Comparison of ENCODE assay signal across 8 mouse cellular contexts in genomic region chr19:10060783-10061590, GRCm38 (mm10). TPM values are rescaled to one million over a fixed set of nuclear protein-coding genes. Genes with fewer than 3 reads are reported as not detected.
DNase-seq lines count a peak whose midpoint lies in the region; ATAC-seq and TF ChIP-seq lines count a peak whose summit lies in the region.

No protein-coding gene starts in this region.

- no peak overlapping the region for H3K9ac ChIP-seq in heart, embryonic 15.5 days
- peak overlapping the region; percentile 36 for H3K9ac ChIP-seq in liver, adult 2 months (ENCODE audit: low read depth, low read length)
- H3K9ac ChIP-seq in neural tube, embryonic 15.5 days (replicated peaks) = no peak overlapping the region

- no peak for ATAC-seq in heart, embryonic 15.5 days (replicated peaks; ENCODE audit: insufficient number of reproducible peaks, insufficient read depth, low FRiP score, low read depth)
- ATAC-seq in erythroblast, adult 5-6 weeks (replicated peaks; ENCODE audit: low FRiP score, poor library complexity, severe bottlenecking) = 0 out of 2 replicates have a peak, but pooled peaks have one; percentile 21
- ATAC-seq in neural tube, embryonic 15.5 days (ENCODE audit: low FRiP score) = no peak
- no peak for ATAC-seq in inflammation-experienced regulatory T-cells, adult 6 months

- H3K4me1 ChIP-seq in heart, embryonic 15.5 days (replicated peaks) = peaks cover 20% of the 10 kb centered on the region
- peaks cover 73% of the 10 kb centered on the region for H3K4me1 ChIP-seq in liver, adult 2 months (ENCODE audit: control insufficient read depth, insufficient read depth, low read length)
- H3K4me1 ChIP-seq in neural tube, embryonic 15.5 days = peaks cover 7% of the 10 kb centered on the region; the same call in 1 of the 2 replicates

- peak overlapping the region; percentile 38; the same call in 1 of the 2 replicates for H3K27ac ChIP-seq in heart, embryonic 15.5 days
- peak overlapping the region; percentile 63 for H3K27ac ChIP-seq in liver, adult 2 months (replicated peaks; ENCODE audit: insufficient read depth, low read depth, low read length)
- 0 out of 2 replicates have a peak overlapping the region, but pooled peaks have one; percentile 24 for H3K27ac ChIP-seq in neural tube, embryonic 15.5 days (replicated peaks)

- no peak overlapping the region for H3K4me2 ChIP-seq in heart, embryonic 15.5 days
- no peak overlapping the region for H3K4me2 ChIP-seq in neural tube, embryonic 15.5 days

- H3K36me3 ChIP-seq in heart, embryonic 15.5 days = peaks cover 42% of the 10 kb centered on the region
- peaks cover 45% of the 10 kb centered on the region for H3K36me3 ChIP-seq in liver, adult 2 months (ENCODE audit: control insufficient read depth, insufficient read depth, low read length)
- H3K36me3 ChIP-seq in neural tube, embryonic 15.5 days = peaks cover 68% of the 10 kb centered on the region

- no peak for TF ChIP-seq POLR2A in liver, adult 2 months (IDR thresholded peaks at IDR 0.05; ENCODE audit: extremely low read depth, insufficient read depth, low read length)

- intact Hi-C loops in heart, postnatal 10 days (cut with DNase I) = no loop called here

- no peaks in the 10 kb centered on the region for H3K79me2 ChIP-seq in liver, adult 2 months (ENCODE audit: control insufficient read depth, insufficient read depth, low read length)

- H3K9me3 ChIP-seq in heart, embryonic 15.5 days (replicated peaks) = no peaks in the 10 kb centered on the region
- no peaks in the 10 kb centered on the region for H3K9me3 ChIP-seq in neural tube, embryonic 15.5 days (replicated peaks)

- TF ChIP-seq CTCF in liver, adult 2 months (IDR thresholded peaks at IDR 0.05; ENCODE audit: low read depth, low read length) = no peak

- DNase-seq in heart, postnatal 10 days = no peak
- peak; percentile 72 for DNase-seq in liver, adult 2 months (ENCODE audit: extremely low read depth, low read depth, low spot score)
- DNase-seq in thymus, postnatal 36 days = no peak
- no peak for DNase-seq in MN1 (ENCODE audit: low spot score)

- H3K27me3 ChIP-seq in heart, embryonic 15.5 days = no peaks in the 10 kb centered on the region
- H3K27me3 ChIP-seq in liver, adult 2 months (ENCODE audit: control insufficient read depth, insufficient read depth, low read length) = no peaks in the 10 kb centered on the region
- no peaks in the 10 kb centered on the region for H3K27me3 ChIP-seq in neural tube, embryonic 15.5 days (replicated peaks)

- whole genome bisulfite sequencing in heart, embryonic 15.5 days = 50% methylated on average over 8 of the region's 8 CpGs
- 15% methylated on average over 8 of the region's 8 CpGs for WGBS in liver, adult 2 months
- 52% methylated on average over 8 of the region's 8 CpGs for WGBS in neural tube, embryonic 15.5 days

- no peak overlapping the region for H3K4me3 ChIP-seq in heart, embryonic 15.5 days
- H3K4me3 ChIP-seq in liver, adult 2 months (ENCODE audit: insufficient read depth, low read depth, low read length) = no peak overlapping the region
- no peak overlapping the region for H3K4me3 ChIP-seq in neural tube, embryonic 15.5 days (replicated peaks)

RNA-seq across cellular contexts. Expression of gene Fads3, which starts 19.6 kb away (rescaled TPM):
- 39.4 and 43.9 TPM in 2 replicates for polyA plus RNA-seq in heart, embryonic 15.5 days (2015; fragmentation: Nextera tagmentation; extraction: Ambion mirVana)
- total RNA-seq in heart, postnatal 10 days (2021) = 10 to 100 TPM; 39.7 to 45.5 TPM
- 1.7 and 12.1 TPM in 2 replicates for total RNA-seq in erythroblast, adult 5-6 weeks (2015; ENCODE audit: low replicate concordance)
- total RNA-seq in erythroblast, adult 5-6 weeks (2017; ENCODE audit: low replicate concordance) = 9.3 and 18.5 TPM in 2 replicates
- total RNA-seq in liver, adult 2 months (2014; rRNA removed) = 1.4 and 2.8 TPM in 2 replicates
- 4.8 TPM in 2 replicates for polyA plus RNA-seq in liver, adult 2 months (2012; rRNA removed)
- polyA plus RNA-seq in neural tube, embryonic 15.5 days (2015; fragmentation: Nextera tagmentation; extraction: Ambion mirVana) = 30.3 and 32.3 TPM in 2 replicates
- not detected for polyA plus RNA-seq in inflammation-experienced regulatory T-cells, adult 6 months (2017; shearing (Covaris generic))

RNA-seq across cellular contexts. Expression of gene Fads2, which starts 40.6 kb away (rescaled TPM):
- polyA plus RNA-seq in heart, embryonic 15.5 days (2015; fragmentation: Nextera tagmentation; extraction: Ambion mirVana) = 29.3 and 48.4 TPM in 2 replicates
- 10 to 100 TPM; 11.3 to 14.4 TPM for total RNA-seq in heart, postnatal 10 days (2021)
- total RNA-seq in erythroblast, adult 5-6 weeks (2015; ENCODE audit: low replicate concordance) = 5.2 and 9.0 TPM in 2 replicates
- total RNA-seq in erythroblast, adult 5-6 weeks (2017; ENCODE audit: low replicate concordance) = 4.6 and 5.8 TPM in 2 replicates
- 284 and 293 TPM in 2 replicates for total RNA-seq in liver, adult 2 months (2014; rRNA removed)
- 586 and 618 TPM in 2 replicates for polyA plus RNA-seq in liver, adult 2 months (2012; rRNA removed)
- 163 and 165 TPM in 2 replicates for polyA plus RNA-seq in neural tube, embryonic 15.5 days (2015; fragmentation: Nextera tagmentation; extraction: Ambion mirVana)
- polyA plus RNA-seq in inflammation-experienced regulatory T-cells, adult 6 months (2017; shearing (Covaris generic)) = under 1 TPM in 1 of 3 experiments, not detected in 2; 0.15 TPM

RNA-seq across cellular contexts. Expression of gene Rab3il1, which starts 59.5 kb away (rescaled TPM):
- polyA plus RNA-seq in heart, embryonic 15.5 days (2015; fragmentation: Nextera tagmentation; extraction: Ambion mirVana) = 21.8 and 30.0 TPM in 2 replicates
- total RNA-seq in heart, postnatal 10 days (2021) = 10 to 100 TPM; 10.4 to 12.1 TPM
- total RNA-seq in erythroblast, adult 5-6 weeks (2015; ENCODE audit: low replicate concordance) = 263 and 307 TPM in 2 replicates
- 530 and 535 TPM in 2 replicates for total RNA-seq in erythroblast, adult 5-6 weeks (2017; ENCODE audit: low replicate concordance)
- total RNA-seq in liver, adult 2 months (2014; rRNA removed) = 3.1 and 4.0 TPM in 2 replicates
- 3.1 and 3.8 TPM in 2 replicates for polyA plus RNA-seq in liver, adult 2 months (2012; rRNA removed)
- polyA plus RNA-seq in neural tube, embryonic 15.5 days (2015; fragmentation: Nextera tagmentation; extraction: Ambion mirVana) = 21.4 and 22.5 TPM in 2 replicates
- not detected for polyA plus RNA-seq in inflammation-experienced regulatory T-cells, adult 6 months (2017; shearing (Covaris generic))

RNA-seq across cellular contexts. Expression of gene Best1, which starts 59.6 kb away (rescaled TPM):
- polyA plus RNA-seq in heart, embryonic 15.5 days (2015; fragmentation: Nextera tagmentation; extraction: Ambion mirVana) = 0.19 and 0.25 TPM in 2 replicates
- total RNA-seq in heart, postnatal 10 days (2021) = under 1 TPM; 0.20 to 0.36 TPM
- total RNA-seq in erythroblast, adult 5-6 weeks (2015; ENCODE audit: low replicate concordance) = not detected in 2 replicates
- total RNA-seq in erythroblast, adult 5-6 weeks (2017; ENCODE audit: low replicate concordance) = not detected in 2 replicates
- total RNA-seq in liver, adult 2 months (2014; rRNA removed) = not detected in 2 replicates
- polyA plus RNA-seq in liver, adult 2 months (2012; rRNA removed) = 0.05 TPM in 1 of 2 replicates, not detected in the other
- polyA plus RNA-seq in neural tube, embryonic 15.5 days (2015; fragmentation: Nextera tagmentation; extraction: Ambion mirVana) = 2.1 and 2.3 TPM in 2 replicates
- under 1 TPM in 1 of 3 experiments, not detected in 2; 0.21 TPM for polyA plus RNA-seq in inflammation-experienced regulatory T-cells, adult 6 months (2017; shearing (Covaris generic))

Comparison
In these comparisons a context has a peak if more than half of its experiments do, and no peak if none do; other contexts are left out.
1. RNA of gene Fads2, which starts 40.6 kb away (polyA plus RNA-seq): 586 to 618 TPM in liver, adult 2 months, 163 to 165 TPM in neural tube, embryonic 15.5 days and 29.3 to 48.4 TPM in heart, embryonic 15.5 days; 0.15 TPM in inflammation-experienced regulatory T-cells, adult 6 months; every median in the first group is over 10 times any median in the second.
2. Peak in every context shown above with its lines, with median percentiles within 50 percentile points of each other: H3K27ac ChIP-seq.